Mouse (Mus musculus) lung, postnatal 0 days (tissue): ENCODE measurements at regions not wholly inside any gene's neighbourhood (a gene's known extent, or its start where the extent isn't known, plus 50 kb on each side); places are given as distances from the start of the nearest gene placed in this dataset.

Experiments
- CTCF ChIP-seq: IDR thresholded peaks from 2 replicates; pipeline ENCODE4 v1.5.1; 2016; ENCODE audit warnings: antibody characterized with exemption, mild to moderate bottlenecking
- EP300 ChIP-seq: IDR thresholded peaks from 2 replicates; pipeline ENCODE4 v1.6.1; 2016; ENCODE audit warnings: antibody characterized with exemption, mild to moderate bottlenecking, control low read depth

DNA sequence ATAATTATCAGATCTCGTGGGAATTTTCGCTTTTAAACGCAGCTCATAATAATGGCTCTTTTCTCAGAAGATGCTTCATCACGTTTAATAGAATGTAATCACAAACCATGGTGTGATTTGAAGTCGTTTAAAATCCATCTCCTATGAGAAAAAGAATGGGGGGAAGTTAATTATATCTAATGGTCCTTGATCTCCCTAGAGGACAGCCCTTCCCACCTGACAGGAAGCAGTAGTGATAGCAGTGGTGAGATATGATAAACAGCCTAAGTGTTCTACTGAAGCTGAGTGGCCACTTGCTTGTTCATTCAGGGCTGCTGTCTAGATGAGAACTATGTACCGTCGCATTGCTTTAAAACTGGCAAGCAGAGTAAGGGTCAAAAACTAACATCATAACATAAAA, 211.4 kb upstream of the Adam34 start:
- TF ChIP-seq CTCF, result no peak
- TF ChIP-seq EP300, result no peak
